Mouse (Mus musculus): ENCODE measurements around the gene Pan3.

Gene Pan3

DNA sequence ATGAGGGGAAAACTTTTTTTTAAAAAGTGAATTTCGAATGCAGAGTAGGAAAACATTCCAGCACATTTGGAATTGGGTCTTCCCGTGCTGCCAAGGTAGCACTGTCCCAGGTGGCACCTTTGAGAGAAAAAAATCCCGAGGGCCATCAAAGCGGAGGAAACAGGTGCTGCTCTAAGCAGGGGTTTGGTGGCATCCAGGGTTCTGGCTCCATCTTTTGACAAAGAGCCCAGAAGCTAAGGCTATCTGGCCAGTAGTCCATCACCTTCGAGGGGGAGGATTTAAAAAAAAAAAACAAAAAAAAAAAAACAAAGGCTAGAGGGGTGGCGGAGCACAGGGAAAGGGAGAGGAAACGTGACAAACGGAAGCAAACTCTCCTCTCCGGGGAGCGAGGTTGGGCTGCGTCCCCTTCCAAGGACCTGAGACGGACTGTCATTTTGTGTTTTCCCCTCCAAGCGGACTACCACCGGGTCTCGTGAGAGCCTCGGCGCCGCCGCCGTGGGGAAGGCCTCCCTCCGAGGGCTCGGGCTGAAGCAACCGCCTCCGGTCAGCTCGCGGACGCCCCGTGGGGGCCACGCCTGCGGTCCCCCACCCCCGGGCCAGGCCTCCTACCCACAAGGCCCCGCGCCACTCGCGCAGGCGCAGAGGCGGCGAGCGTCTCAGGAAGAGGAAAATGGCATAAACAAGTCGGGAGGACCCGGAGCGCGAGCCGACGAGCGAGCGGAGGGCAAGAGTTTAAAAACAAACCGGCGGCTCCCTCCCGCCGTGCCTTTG, at the start of gene Pan3:
Pan3 (plus strand) TSS at position 627 of the 771 bp plus-strand sequence.
- DNase-seq (ENCODE audit: low spot score in 2 of 2) = peak; percentile 82 to 93

DNA sequence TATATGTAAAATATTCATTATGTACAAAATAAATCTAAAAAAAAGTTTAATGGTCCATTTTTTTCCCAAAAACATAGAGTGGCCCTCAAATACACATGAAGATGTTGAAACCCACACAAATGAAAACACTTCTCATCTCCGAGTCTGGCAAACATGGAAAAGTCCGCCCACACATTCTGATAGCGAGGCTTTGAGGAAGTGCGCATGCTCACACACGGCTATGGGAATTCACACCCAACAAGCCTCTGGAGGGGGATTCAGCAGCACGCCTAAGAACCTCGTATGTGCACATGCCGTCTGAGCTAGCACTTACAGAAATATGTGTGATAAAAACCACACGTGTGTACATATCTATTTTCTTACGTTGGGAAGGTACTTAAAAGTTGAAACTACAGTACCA, 48.6 kb upstream of the Pan3 start:
- no peak for DNase-seq (ENCODE audit: low spot score in 2 of 2)

DNA sequence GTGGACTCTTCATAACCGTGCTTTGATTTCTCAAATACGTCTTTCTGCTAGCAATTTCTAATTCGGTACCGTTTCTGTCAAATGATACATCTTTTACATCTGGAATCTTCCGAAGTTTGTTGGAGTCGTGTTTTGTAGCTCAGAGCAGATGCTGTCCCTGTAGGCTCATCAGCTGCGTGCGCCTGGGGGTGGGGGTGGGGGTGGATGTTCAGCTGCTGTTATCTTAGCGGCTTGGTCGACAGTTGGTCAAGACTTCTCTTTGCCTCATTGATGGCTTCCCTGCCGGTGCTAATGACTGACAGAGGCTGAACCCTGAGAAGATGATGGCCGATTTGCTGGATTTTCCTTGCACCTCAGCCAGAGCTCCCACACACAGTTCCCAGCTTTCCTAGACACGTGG, 43.1 kb upstream of the Pan3 start:
- DNase-seq (ENCODE audit: low spot score in 2 of 2) = no peak

DNA sequence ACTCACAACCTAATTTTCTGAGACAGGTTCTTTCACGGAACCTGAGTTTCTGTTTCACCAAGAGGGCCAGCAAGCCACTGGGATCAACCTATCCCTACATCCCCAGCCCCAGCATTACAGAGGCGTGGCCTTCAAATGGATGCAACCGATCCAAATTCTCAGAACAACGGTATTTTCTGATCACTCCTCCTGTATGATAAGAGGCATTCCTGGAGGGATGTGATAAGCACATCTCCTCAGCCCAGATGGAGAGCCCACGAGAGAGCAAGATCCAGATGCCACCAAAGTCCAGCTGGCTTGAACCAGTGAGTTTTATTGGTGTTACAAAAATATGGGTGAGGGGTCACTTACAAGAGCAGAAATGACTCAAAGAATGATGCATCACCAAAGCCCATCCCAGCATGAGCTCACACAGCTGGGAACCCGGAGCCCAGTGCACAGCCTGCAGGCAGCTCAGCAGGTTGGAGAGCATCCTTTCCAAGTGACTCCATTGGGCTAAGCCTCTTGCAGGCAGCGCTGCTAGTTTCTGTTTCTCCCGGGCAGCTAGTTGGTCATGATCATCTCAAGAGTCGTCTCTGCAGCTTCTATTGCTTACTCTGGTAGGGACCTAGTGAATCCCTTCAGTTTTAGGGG, 41.5 kb upstream of the Pan3 start:
- DNase-seq (ENCODE audit: low spot score in 2 of 2) = no peak

DNA sequence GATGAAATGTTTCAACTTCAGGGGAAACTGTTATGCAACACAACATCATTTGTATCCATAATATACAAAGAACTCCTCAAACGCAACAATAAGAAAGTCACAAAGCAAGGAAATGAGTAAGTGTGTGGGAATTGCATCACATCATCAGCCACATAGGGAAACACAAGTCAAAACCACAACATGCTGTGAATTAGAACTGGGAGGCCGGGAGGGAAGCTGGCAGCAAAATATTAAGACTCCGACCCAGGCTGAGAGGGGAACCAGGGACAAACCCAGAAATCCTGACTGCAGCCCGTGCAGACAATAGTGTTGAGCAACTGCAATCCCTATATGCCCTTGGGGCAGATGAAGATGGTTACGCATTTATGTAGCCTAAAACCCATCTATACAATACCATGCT, 40.9 kb upstream of the Pan3 start:
- no peak for DNase-seq (ENCODE audit: low spot score in 2 of 2)

DNA sequence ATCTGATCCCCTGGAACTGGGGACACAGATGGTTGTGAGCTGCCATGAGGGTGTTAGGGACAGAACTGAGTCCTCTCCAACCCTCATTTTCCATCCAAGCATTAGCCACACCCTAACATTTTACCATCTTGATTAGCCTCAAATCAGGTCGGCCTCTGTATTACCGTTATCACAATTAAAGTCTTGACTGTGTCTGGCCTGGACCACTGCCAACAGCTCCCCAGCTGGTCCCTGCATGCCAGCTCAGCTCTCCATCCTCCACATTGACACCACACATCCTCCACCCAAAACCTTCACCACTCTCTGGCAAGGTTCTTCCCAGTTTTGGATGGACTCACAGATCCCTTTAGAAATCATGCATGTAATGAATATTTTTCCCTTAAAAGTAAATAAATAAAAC, 39.2 kb upstream of the Pan3 start:
- no peak for DNase-seq (ENCODE audit: low spot score in 2 of 2)

DNA sequence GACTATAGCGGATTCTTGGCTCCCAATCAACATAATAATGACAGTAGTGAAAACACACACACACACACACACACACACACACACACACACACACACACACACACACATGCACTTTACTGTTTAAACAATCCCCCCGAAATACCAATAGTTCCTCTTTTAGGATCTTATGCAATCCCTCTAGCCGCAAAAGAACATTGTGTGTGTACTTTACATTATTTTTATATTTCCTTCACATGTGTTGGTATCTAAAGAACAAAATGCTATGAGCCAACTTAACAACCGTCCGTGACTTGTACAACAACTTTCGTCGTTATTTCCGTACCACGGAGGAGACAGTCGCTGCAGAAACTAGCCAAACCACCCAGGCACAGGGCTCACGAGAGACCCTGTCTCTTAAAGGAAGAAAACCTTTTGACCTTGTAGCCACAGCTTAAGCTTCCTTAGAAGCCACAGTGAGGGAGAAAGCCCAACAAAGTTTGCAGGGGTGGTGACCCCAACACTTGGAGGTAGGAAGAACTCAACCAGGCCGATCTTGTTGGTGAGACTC, 37.2 kb upstream of the Pan3 start:
- no peak for DNase-seq (ENCODE audit: low spot score in 2 of 2)

DNA sequence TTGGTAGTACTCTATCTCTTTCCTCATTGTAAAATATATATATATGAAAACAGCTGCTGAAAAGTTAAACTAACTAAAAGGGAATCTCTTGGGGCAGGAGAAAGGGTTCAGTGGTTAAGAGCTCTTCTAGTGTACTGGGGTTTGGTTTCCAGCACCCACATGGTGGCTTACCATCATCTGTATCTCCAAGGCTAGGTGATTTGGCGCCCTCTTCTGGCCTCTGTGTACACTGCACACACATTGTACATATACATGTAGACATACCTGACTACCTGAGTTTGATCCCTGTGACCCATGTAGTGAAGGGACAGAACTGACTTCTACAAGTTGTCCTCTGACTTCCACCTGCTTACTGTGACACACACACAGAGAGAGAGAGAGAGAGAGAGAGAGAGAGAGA, 34.9 kb upstream of the Pan3 start:
- no peak for DNase-seq (ENCODE audit: low spot score in 2 of 2)

DNA sequence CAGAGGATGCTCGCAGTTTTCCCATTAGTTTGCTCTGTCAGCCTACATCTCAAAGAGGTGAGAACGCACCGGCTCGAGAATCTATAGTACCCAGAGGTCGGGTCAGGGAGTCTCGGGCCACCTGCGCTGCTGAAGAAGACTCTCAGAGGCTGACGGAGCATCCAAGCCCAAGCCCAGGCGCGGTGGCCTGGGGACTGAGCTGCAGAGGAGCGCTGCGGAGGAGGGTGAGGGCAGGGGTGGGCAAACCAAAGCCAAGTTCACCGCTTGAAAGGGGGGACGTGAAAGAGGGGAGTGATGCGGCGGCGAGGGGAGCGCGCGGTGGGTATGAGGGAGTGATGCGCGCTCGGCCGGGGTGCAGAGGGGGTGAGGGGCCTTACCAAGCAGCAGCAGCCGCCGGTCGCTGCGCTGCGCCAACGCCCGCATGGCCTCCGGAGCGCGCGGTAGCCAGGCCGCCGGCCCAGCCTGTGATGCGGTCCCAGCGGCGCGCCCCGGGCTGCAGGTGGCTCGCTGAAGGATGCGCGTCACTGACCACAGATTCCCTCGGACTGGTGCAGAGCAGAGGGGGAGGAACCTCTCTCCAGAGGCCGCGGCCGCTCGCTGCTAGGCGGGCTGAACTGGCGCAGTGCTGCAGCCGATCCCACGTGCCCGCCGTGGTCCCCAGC, 30.0 kb upstream of the Pan3 start, which contains the start of gene Flt3:
Flt3 (minus strand) TSS at position 647 of the 662 bp plus-strand sequence.
- no peak for DNase-seq (ENCODE audit: low spot score in 2 of 2)

DNA sequence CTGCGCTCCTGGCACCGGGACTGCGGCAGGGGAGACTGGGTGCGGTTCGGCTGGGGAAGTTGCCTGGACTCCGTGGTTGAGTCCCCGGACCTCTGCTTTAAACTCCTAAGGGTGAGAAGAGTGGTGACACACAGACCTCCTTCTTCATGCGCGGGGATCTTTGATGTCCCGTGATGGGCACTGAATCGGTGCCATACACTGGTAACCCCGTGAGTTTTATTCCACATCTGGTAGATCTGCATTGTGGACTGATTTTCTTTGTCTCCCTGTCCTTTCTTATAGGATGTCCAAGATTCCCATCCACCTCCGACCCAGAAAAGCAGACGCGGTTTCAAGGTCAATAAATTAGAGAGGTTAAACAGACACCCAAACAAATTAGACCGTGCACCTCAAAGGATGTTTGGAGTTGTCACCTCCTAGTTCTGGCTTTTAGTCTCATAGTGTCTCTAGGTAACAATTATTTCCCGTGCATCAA, 29.4 kb upstream of the Pan3 start:
- no peak for DNase-seq (ENCODE audit: low spot score in 2 of 2)

DNA sequence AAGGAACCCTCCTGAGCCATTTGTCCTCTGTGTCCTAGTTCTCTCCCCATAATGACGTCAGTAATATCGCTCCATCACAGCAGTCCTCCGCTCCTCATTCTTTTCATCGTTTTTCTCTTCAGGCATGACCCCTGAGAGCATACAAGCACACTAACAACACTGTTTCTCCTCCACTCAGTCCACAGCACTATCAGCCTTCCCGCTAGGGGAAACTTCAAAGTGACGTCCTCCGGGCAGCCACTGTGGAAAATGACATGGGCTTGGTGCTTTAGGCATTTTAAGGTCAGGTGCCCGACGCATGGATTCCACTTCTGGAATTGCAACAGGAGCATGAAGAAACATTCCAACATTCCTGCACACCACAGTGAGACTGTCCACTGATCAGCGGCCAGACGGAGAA, 28.9 kb upstream of the Pan3 start:
- no peak for DNase-seq (ENCODE audit: low spot score in 2 of 2)

DNA sequence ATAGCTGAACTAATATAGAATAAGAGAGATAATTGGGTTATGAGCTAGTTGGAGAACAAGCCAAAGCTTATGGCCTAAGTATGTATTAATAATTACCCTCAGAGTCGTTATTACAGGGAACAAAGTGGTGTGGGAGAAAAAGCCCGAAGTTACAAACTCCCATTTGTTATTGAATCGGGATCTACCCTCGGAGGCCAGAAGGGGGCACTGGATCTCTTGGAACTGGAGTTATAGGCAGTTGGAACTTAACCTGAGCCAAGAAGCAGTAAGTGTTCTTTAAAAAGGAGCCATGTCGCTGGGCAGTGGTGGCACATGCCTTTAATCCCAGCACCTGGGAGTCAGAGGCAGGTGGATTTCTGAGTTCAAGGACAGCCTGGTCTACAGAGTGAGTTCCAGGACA, 27.5 kb upstream of the Pan3 start:
- DNase-seq (ENCODE audit: low spot score in 2 of 2) = peak in 1 of 2 experiments; percentile 51

DNA sequence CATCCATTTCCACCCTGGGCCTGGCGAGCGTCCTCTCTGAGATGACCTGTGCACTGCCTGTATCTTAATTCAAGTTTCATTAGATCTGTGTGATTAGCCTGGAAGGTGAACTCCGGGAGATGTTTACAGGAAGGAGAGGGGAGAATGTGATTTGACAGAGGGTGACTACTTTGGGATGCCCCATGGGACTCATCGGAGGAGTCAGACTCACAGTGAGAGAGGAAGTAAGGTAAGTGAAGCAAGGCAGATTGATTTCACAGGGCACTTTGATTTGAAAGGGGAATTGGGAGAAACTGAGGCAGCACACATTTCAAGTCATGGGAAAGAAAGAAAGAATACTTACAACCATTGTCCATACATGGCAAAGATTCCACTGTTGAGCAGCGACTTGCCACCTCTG, 23.8 kb upstream of the Pan3 start:
- DNase-seq (ENCODE audit: low spot score in 2 of 2) = no peak

DNA sequence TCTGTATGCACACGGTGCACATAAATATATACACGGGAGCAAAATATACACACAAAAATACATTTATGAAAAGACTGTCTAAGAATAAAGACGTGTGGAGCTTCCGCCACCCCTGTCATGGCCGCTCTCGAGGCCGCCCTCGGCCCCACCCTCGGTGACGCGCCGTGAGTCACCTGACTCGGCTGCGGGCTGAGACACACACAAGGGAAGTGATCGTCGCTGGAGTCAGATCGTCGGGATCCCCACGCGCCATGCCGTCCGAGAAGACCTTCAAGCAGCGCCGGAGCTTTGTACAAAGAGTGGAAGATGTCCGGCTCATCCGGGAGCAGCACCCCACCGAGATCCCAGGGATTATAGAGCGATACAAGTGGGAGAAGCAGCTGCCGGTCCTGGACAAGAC, 21.2 kb upstream of the Pan3 start:
- no peak for DNase-seq (ENCODE audit: low spot score in 2 of 2)

DNA sequence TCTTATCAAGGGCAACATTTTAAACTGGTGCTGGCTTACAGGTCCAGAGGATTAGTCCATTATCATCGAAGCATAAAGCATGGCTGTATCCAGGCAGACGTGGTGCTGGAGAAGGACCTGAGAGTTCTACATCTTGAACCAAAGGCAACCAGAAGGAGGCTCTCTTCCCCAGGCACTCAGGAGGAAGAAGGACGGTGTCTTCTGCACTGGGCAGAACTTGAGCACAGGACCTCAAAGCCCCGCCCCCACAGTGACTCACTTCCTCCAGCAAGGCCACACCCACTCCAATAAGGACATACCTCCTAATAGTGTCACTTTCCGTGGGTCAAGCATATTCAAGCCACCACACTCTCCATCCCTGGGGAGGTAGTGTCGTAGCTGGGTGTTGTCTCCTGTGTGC, 19.4 kb upstream of the Pan3 start:
- DNase-seq (ENCODE audit: low spot score in 2 of 2) = no peak

DNA sequence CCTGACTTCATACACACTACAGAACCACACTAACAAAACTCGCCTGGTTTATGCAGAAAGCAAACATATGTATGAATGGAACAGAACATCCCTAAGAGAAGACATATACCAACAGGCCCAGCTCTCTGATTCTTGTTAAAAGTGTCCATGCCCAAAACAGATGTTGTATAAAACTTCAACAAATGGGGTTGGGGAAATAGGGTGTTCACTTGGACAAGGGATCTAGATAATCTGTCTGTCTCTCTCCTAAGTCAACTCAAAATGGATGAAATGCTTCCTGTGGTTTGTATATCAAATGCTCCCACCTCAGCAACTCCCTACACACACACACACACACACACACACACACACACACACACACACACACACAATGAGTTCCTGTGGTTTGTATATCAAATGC, 12.0 kb upstream of the Pan3 start:
- no peak for DNase-seq (ENCODE audit: low spot score in 2 of 2)

DNA sequence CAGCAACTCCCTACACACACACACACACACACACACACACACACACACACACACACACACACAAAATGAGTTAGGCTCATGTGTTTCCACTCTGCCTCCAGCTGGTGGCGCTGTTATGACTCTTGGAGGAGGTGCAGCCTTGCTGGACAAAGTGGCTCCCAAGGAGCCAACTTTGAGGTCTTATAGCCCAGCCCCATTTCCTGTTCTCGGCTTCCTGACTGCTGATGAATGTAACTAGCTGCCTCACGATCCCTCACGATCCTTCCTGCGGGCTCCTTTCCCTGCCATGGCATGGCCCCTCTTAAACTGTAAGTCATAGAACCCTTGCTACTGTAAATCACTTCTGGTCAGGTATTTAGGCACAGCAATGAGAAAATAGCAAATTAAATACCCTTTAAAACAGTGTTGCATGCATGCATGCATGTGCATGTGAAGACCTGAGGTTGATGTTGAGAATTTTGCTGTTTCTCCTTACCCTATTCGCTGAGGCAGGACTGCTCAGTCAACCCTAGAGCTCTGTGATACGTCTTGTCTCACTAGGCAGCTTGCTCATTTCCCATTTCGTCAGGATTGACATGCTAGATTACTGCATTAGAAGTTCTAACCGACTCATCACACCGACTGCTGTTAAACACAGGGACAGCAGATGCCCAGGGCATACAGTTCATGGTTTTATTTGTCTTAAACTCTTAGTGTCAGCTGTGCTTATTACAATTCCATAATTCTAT, 11.4 kb upstream of the Pan3 start:
- DNase-seq (ENCODE audit: low spot score in 2 of 2) = no peak

DNA sequence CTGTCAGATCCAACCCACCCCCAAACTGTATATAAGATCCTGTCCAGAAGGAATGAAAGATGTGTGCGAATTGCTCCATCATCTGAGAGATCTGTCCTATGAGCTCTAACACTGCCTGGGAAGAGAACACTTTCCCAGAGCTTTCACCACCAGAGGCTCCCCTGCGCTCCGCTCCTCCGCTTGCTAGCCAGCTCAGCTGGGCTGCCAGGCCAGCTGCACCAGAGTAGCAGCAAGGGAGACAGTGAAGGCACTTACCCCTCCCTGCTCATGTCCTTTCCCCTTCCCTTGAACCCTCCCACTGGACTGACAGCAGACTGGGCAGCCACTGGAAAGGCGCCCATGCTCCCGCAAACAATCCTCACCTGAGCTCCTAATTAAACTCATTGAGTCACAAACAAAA, 6.3 kb upstream of the Pan3 start:
- no peak for DNase-seq (ENCODE audit: low spot score in 2 of 2)

DNA sequence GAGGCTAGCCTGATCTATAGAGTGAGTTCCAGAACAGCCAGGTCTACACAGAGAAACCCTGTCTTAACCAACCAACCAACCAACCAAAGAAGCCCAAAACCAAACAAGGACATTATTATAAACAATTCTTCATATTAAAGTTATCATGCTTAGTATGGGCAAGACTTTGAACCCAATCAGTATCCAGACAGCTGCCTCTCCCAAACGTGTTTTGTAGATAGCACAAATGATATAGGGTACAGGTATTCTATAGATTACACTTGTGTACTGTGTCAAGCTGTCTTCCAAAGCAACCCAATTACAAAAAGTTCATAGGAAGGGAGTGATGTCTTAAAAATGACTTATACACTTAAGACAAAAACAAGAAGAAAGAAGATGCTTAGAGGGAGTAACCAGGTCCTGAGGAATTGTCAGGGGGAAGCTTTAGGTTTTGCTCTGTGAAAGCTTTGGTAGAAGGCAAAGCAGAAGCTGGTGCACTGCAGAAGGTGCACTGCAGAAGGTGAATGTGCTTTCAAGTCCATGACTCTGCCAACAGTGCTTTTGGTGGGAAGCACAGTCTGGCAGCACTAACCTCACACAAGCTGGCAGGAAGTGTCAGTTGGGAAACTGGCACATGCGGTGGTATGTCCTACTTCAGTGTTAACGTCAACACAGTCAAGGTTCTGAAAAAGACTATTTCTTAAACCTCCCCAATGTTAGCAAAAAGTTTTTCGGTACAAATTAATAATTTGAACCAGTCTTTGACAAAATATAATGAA, 3.7 kb upstream of the Pan3 start:
- DNase-seq (ENCODE audit: low spot score in 2 of 2) = no peak

DNA sequence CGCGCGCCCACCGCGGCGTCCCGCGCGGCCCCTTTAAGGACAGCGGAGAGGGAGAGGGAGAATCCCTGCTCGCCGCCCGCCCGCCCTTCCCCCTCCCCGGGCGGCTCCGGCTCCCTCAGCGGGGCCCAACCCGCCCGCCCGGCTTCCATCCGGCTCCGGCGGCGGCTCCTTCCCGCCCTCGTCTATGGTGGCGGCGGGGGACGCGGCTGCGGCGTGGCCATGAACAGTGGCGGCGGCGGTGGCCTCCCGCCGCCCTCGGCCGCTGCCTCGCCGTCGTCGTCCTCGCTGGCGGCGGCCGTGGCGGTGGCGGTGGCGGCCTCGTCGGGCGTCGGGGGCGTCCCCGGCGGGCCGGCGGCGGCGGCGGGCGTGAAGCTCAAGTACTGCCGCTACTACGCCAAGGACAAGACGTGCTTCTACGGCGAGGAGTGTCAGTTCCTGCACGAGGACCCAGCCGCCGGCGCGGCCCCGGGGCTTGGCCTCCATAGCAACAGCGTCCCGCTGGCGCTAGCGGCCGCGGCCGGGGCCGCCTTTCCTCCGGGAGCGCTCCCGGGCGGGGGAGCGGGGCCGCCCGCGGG, 487 bp downstream of the Pan3 start:
- peak; percentile 30 to 45 for DNase-seq (ENCODE audit: low spot score in 2 of 2)

Data from cerebellum, postnatal 4 days (tissue).